Comparison of ENCODE assay signal across 30 mouse cellular contexts in the genomic region with DNA sequence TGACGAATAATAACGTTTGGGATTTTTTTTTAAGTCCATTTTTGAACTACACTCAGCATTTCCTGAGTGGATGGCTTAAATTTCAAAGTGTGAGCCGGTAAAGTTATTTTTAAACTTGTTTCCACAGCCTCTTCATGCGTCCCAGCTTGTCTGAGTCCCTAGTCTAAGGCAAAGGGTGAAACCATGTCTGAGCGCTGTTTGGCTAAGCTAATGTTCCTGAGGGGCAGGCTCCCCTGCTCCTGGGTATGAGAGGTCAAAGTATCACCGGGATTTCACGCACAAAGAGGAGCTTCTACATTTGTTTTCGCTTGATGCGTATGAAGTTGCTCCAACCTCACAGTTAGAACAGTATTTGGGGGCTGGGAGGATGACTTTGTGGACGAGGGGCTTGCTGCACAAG.
A peak's percentile ranks its signal among the peaks of the same experiment; 100 is the strongest.
DNase-seq lines count a peak whose midpoint lies in the region; ATAC-seq and TF ChIP-seq lines count a peak whose summit lies in the region.
"Had no signal": no experiment of that assay in that cellular context is flagged by ENCODE, and none has a peak within 500 bp of the region (broad histone marks: within the 10 kb centered on the region; RNA-seq: fewer than 3 reads in every experiment).

No protein-coding gene starts in this region.

- no peak overlapping the region for H3K4me3 ChIP-seq in embryonic facial prominence, embryonic 14.5 days (ENCODE audit: low read depth, low read length)
- no peak overlapping the region for H3K4me3 ChIP-seq in embryonic facial prominence, embryonic 10.5 days
- H3K4me3 ChIP-seq in heart, adult 2 months: no peak overlapping the region
- H3K4me3 ChIP-seq in heart, postnatal 0 days (ENCODE audit: low read depth, low read length): no peak overlapping the region
- H3K4me3 ChIP-seq: embryonic facial prominence, embryonic 13.5 days; erythroblast, embryonic 14.5 days; liver, embryonic 15.5 days had no signal

- H3K4me1 ChIP-seq in embryonic facial prominence, embryonic 14.5 days (ENCODE audit: control insufficient read depth, insufficient read depth, low read length): 0 out of 2 replicates have a peak, but pooled peaks cover 2% of the 10 kb centered on the region
- H3K4me1 ChIP-seq in embryonic facial prominence, embryonic 10.5 days: peaks cover 17% of the 10 kb centered on the region
- H3K4me1 ChIP-seq in heart, adult 2 months (ENCODE audit: control insufficient read depth, insufficient read depth, low read length): peaks cover 10% of the 10 kb centered on the region
- peaks cover 19% of the 10 kb centered on the region for H3K4me1 ChIP-seq in heart, postnatal 0 days (ENCODE audit: control insufficient read depth, insufficient read depth)
- H3K4me1 ChIP-seq: liver, embryonic 15.5 days had no signal

- intact Hi-C loops in heart, adult 2 months (cut with DNase I): loop anchor here (5.0 kb wide), 2 partner anchors 42 to 78 kb away; a partner anchor contains a TSS
- intact Hi-C loops in heart, postnatal 14 days (cut with DNase I): no loop called here

- ATAC-seq in embryonic facial prominence, embryonic 14.5 days (ENCODE audit: low read depth): no peak
- ATAC-seq in heart, postnatal 0 days (ENCODE audit: insufficient read depth, low read depth): peak; percentile 62; the same call in 1 of the 2 replicates
- ATAC-seq: forebrain, embryonic 16.5 days; intestine, postnatal 0 days; midbrain, embryonic 16.5 days had no signal

- no peaks in the 10 kb centered on the region for H3K9me3 ChIP-seq in embryonic facial prominence, embryonic 14.5 days (ENCODE audit: control insufficient read depth, low read length)
- H3K9me3 ChIP-seq in embryonic facial prominence, embryonic 10.5 days: no peaks in the 10 kb centered on the region
- no peaks in the 10 kb centered on the region for H3K9me3 ChIP-seq in heart, postnatal 0 days (replicated peaks; ENCODE audit: control insufficient read depth, low read length)
- H3K9me3 ChIP-seq: embryonic facial prominence, embryonic 13.5 days; liver, embryonic 15.5 days had no signal

- no peaks in the 10 kb centered on the region for H3K36me3 ChIP-seq in embryonic facial prominence, embryonic 14.5 days (ENCODE audit: control insufficient read depth, insufficient read depth, low read length)
- H3K36me3 ChIP-seq in embryonic facial prominence, embryonic 10.5 days (replicated peaks): no peaks in the 10 kb centered on the region
- no peaks in the 10 kb centered on the region; the same call in 1 of the 2 replicates for H3K36me3 ChIP-seq in heart, adult 2 months (ENCODE audit: control insufficient read depth, insufficient read depth, low read length)
- H3K36me3 ChIP-seq in heart, postnatal 0 days (replicated peaks; ENCODE audit: control insufficient read depth, insufficient read depth, low read length): no peaks in the 10 kb centered on the region
- H3K36me3 ChIP-seq: embryonic facial prominence, embryonic 13.5 days; liver, embryonic 15.5 days had no signal

- H3K27me3 ChIP-seq in embryonic facial prominence, embryonic 14.5 days (replicated peaks; ENCODE audit: control insufficient read depth, insufficient read depth, low read length): no peaks in the 10 kb centered on the region
- H3K27me3 ChIP-seq in embryonic facial prominence, embryonic 10.5 days (replicated peaks; ENCODE audit: low read depth, poor library complexity, severe bottlenecking): no peaks in the 10 kb centered on the region
- H3K27me3 ChIP-seq in heart, adult 2 months (ENCODE audit: control insufficient read depth, insufficient read depth, low read length): no peaks in the 10 kb centered on the region
- H3K27me3 ChIP-seq in heart, postnatal 0 days (ENCODE audit: control insufficient read depth, insufficient read depth, low read length): no peaks in the 10 kb centered on the region
- H3K27me3 ChIP-seq: CH12.LX; embryonic facial prominence, embryonic 13.5 days; liver, embryonic 15.5 days had no signal

- no peak for TF ChIP-seq POLR2A in heart, adult 2 months (IDR thresholded peaks at IDR 0.05; ENCODE audit: insufficient read depth, low read depth, low read length)

- H3K9ac ChIP-seq in embryonic facial prominence, embryonic 14.5 days (ENCODE audit: low read depth, low read length): no peak overlapping the region
- H3K9ac ChIP-seq in heart, adult 2 months (ENCODE audit: low read depth, low read length): peak overlapping the region; percentile 8; the same call in 1 of the 2 replicates
- no peak overlapping the region for H3K9ac ChIP-seq in heart, postnatal 0 days (replicated peaks; ENCODE audit: low read depth, low read length)
- H3K9ac ChIP-seq: embryonic facial prominence, embryonic 13.5 days; hindbrain, embryonic 14.5 days; liver, embryonic 15.5 days; lung, embryonic 14.5 days had no signal

- no peak for TF ChIP-seq EP300 in heart, adult 2 months (IDR thresholded peaks at IDR 0.05; ENCODE audit: insufficient read depth, low read depth, low read length)
- TF ChIP-seq EP300 in heart, postnatal 0 days (IDR thresholded peaks at IDR 0.05; ENCODE audit: low read depth): no peak

- no peak overlapping the region for H3K4me2 ChIP-seq in embryonic facial prominence, embryonic 14.5 days (ENCODE audit: low read depth, low read length)
- H3K4me2 ChIP-seq in heart, postnatal 0 days (ENCODE audit: low read depth, low read length): no peak overlapping the region
- H3K4me2 ChIP-seq: embryonic facial prominence, embryonic 13.5 days; hindbrain, embryonic 14.5 days; liver, embryonic 15.5 days; lung, embryonic 14.5 days; midbrain, embryonic 11.5 days had no signal

- DNase-seq in embryonic facial prominence, embryonic 14.5 days (ENCODE audit: low spot score): peak; percentile 26
- no peak for DNase-seq in embryonic facial prominence, embryonic 10.5 days (ENCODE audit: low spot score)
- no peak for DNase-seq in heart, adult 2 months
- DNase-seq in heart, postnatal 14 days: no peak
- peak; percentile 34 for DNase-seq in brain, adult 2 months (ENCODE audit: low read depth, low spot score)
- peak; percentile 45 for DNase-seq in heart, postnatal 0 days (ENCODE audit: low spot score)
- no peak for DNase-seq in ovary, adult 18-20 months (ENCODE audit: low spot score)
- DNase-seq in urinary bladder, postnatal 10 days (ENCODE audit: low spot score): no peak
- DNase-seq: adrenal gland, postnatal 10 days; cerebellum, adult 11-12 months; cerebellum, adult 9-11 months; embryo, embryonic 11 days; gastrocnemius, postnatal 25 days; kidney, postnatal 14 days; liver; lung, embryonic 14.5 days; lung, postnatal 36 days; right cerebral cortex, adult 18-20 months; thymus, adult 18-20 months; thymus, postnatal 25 days had no signal

- no peaks in the 10 kb centered on the region for H3K79me2 ChIP-seq in heart, adult 2 months (replicated peaks; ENCODE audit: control insufficient read depth, insufficient read depth, low read length)

- 0 out of 2 replicates have a peak overlapping the region, but pooled peaks have one; percentile 21 for H3K27ac ChIP-seq in embryonic facial prominence, embryonic 14.5 days (replicated peaks; ENCODE audit: low read depth, low read length)
- H3K27ac ChIP-seq in embryonic facial prominence, embryonic 10.5 days (replicated peaks): no peak overlapping the region
- peak overlapping the region; percentile 86 for H3K27ac ChIP-seq in heart, adult 2 months
- peak overlapping the region; percentile 79 for H3K27ac ChIP-seq in heart, postnatal 0 days (ENCODE audit: low read depth)
- H3K27ac ChIP-seq: embryonic facial prominence, embryonic 13.5 days; hindbrain, embryonic 14.5 days; liver, embryonic 15.5 days; stomach, postnatal 0 days had no signal

- 51% methylated on average over 10 of the region's 10 CpGs for WGBS in embryonic facial prominence, embryonic 14.5 days
- 75% methylated on average over 10 of the region's 10 CpGs for WGBS in embryonic facial prominence, embryonic 10.5 days
- WGBS in heart, adult 2 months: 49% methylated on average over 10 of the region's 10 CpGs
- 48% methylated on average over 10 of the region's 10 CpGs for WGBS in heart, postnatal 0 days

- no peak for TF ChIP-seq CTCF in heart, adult 2 months (IDR thresholded peaks at IDR 0.05)
- TF ChIP-seq CTCF in heart, postnatal 0 days (IDR thresholded peaks at IDR 0.05; ENCODE audit: low read depth): no peak

Comparison
In these comparisons a context has a peak if more than half of its experiments do, and no peak if none do; other contexts are left out.
1. DNase-seq: peak in embryonic facial prominence, embryonic 14.5 days (single experiment), brain, adult 2 months (single experiment) and heart, postnatal 0 days (single experiment); none in embryonic facial prominence, embryonic 10.5 days (single experiment), heart, adult 2 months (0 of 2), heart, postnatal 14 days (0 of 2), ovary, adult 18-20 months (single experiment) and urinary bladder, postnatal 10 days (single experiment).